Mouse (Mus musculus) heart, postnatal 25 days (tissue): ENCODE results near the gene Slc31a1. TPM values are rescaled to one million over a fixed set of nuclear protein-coding genes. Genes with fewer than 3 reads are reported as not detected.

Experiments
- DNase-seq: peaks from one replicate; pipeline ENCODE4 v3.0.0; 2022; ENCODE audit warnings: low spot score
- intact Hi-C: fragments of 180-260 bp; cut with DNase I; formaldehyde crosslinking; loops from one replicate; pipeline ENCODE4 v1.15.1; 2025
- total RNA-seq, 2 experiments: library from RNA; stranded (reverse); gene quantifications; 2 replicates each; pipeline ENCODE4 v1.2.3; 2021

The Slc31a1 gene
- total RNA-seq, 2 experiments from 2014 or later, result 22.0 to 22.8 TPM

- DNase-seq, result no peak
These were observed 32.9 kb downstream of the Slc31a1 start for GRCm38 (mm10) chr4:62393459-62393858.

GRCm38 (mm10) chr4:62395806-62396205 is 35.3 kb downstream of the Slc31a1 start:
- intact Hi-C loops, result no loop called here
- DNase-seq, result no peak

More at GRCm38 (mm10) chr4:62393459-62393858, 32.9 kb downstream of the Slc31a1 start:
- intact Hi-C loops, result no loop called here

- intact Hi-C loops, result no loop called here
- no peak for DNase-seq
These were observed 37.3 kb downstream of the Slc31a1 start for GRCm38 (mm10) chr4:62397616-62398365.

GRCm38 (mm10) chr4:62398956-62399355 is 38.4 kb downstream of the Slc31a1 start:
- intact Hi-C loops, result no loop called here
- no peak for DNase-seq

- intact Hi-C loops, result loop anchor here (5.0 to 10.0 kb wide), 3 partner anchors 61 to 119 kb away; partner anchors contain the start of gene Alad
- DNase-seq, result no peak
These were observed 45.6 kb downstream of the Slc31a1 start for GRCm38 (mm10) chr4:62406133-62406532.

- DNase-seq, result peak; percentile 9
- intact Hi-C loops, result loop anchor here (2.0 to 10.0 kb wide), 4 partner anchors 47 to 121 kb away; partner anchors contain the start of genes Alad, Fkbp15 and Slc31a1
These were observed 47.4 kb downstream of the Slc31a1 start for GRCm38 (mm10) chr4:62407730-62408582.

- peak; percentile 97 for DNase-seq
These were observed 48.2 kb downstream of the Slc31a1 start, which contains the start of the genes Cdc26 and Prpf4 for GRCm38 (mm10) chr4:62408601-62409282. Gene Cdc26 (minus strand): TSS chr4:62408642. Gene Prpf4 (plus strand): TSS chr4:62408797.

GRCm38 (mm10) chr4:62409615-62410014 is 49.1 kb downstream of the Slc31a1 start:
- no peak for DNase-seq
- intact Hi-C loops, result loop anchor here (2.0 to 10.0 kb wide), 4 partner anchors 49 to 122 kb away; partner anchors contain the start of genes Alad, Fkbp15 and Slc31a1

More at GRCm38 (mm10) chr4:62408601-62409282, 48.2 kb downstream of the Slc31a1 start, which contains the start of the genes Cdc26 and Prpf4:
- intact Hi-C loops, result loop anchor here (2.0 to 10.0 kb wide), 4 partner anchors 48 to 121 kb away; partner anchors contain the start of genes Alad, Fkbp15 and Slc31a1

- no peak for DNase-seq
- intact Hi-C loops, result no loop called here
These were observed 49.8 kb downstream of the Slc31a1 start for GRCm38 (mm10) chr4:62410325-62410724.

- intact Hi-C loops, result no loop called here
- DNase-seq, result no peak
These were observed 51.1 kb downstream of the Slc31a1 start for GRCm38 (mm10) chr4:62411606-62412005.

- intact Hi-C loops, result no loop called here
- DNase-seq, result no peak
These were observed 57.9 kb downstream of the Slc31a1 start for GRCm38 (mm10) chr4:62418448-62418847.

- no peak for DNase-seq
- intact Hi-C loops, result no loop called here
These were observed 58.6 kb downstream of the Slc31a1 start for GRCm38 (mm10) chr4:62419091-62419490.

GRCm38 (mm10) chr4:62425891-62426290 is 65.4 kb downstream of the Slc31a1 start:
- DNase-seq, result no peak
- intact Hi-C loops, result loop anchor here (5.0 kb wide), 1 partner anchor 91 kb away; the partner anchor contains the start of gene Alad

- intact Hi-C loops, result loop anchor here (5.0 kb wide), 1 partner anchor 89 kb away; the partner anchor contains the start of gene Alad
- no peak for DNase-seq
These were observed 67.6 kb downstream of the Slc31a1 start for GRCm38 (mm10) chr4:62427978-62428758.

- DNase-seq, result no peak
These were observed 69.1 kb downstream of the Slc31a1 start for GRCm38 (mm10) chr4:62429616-62430015.

GRCm38 (mm10) chr4:62430678-62431077 is 70.2 kb downstream of the Slc31a1 start:
- no peak for DNase-seq
- intact Hi-C loops, result no loop called here

More at GRCm38 (mm10) chr4:62429616-62430015, 69.1 kb downstream of the Slc31a1 start:
- intact Hi-C loops, result loop anchor here (5.0 kb wide), 1 partner anchor 88 kb away; the partner anchor contains the start of gene Alad

- no peak for DNase-seq
- intact Hi-C loops, result no loop called here
These were observed 71.0 kb downstream of the Slc31a1 start for GRCm38 (mm10) chr4:62431522-62431921.
